Mouse (Mus musculus): Measurements from ENCODE around the gene Mapk10.
A peak's percentile ranks its signal among the peaks of the same experiment; 100 is the strongest.

Mapk10 gene

DNA sequence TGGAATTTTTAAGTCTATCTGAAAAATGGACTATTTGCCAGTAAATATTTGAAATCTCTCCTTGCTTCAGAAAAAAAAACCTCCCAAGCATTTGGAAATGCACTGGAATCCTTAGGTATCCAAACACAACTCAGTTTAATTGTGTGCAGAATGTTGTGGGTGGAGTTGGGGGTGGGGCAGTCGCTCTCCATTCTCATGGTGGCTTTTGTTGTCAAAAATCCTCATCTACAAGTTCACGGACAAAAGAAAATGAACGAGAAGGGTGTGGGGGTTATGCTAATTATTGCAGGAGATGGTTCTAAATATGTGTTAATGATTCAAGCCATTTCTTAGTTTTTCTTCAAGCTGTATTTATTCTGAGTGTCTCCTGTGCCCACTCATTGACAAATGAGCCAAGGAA, 49.6 kb downstream of the Mapk10 start:
- no peak for DNase-seq

DNA sequence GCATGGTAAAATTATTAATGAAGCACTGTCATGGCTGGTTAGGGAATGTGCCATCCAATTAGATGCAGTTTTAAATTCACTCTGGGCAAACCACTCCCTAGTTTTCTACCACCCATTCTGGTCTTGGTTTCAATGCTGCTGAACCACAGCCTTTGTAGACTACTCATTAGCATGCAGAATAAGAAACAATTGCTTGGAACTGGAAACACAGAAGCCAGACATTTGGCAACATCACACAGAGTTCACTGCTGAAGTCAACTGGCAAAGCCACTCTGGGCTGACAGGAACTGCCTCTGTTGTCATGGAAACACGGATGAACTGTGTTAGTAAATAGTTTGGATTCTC, 50.0 kb downstream of the Mapk10 start:
- peak in 1 of 2 experiments; percentile 41 for DNase-seq

DNA sequence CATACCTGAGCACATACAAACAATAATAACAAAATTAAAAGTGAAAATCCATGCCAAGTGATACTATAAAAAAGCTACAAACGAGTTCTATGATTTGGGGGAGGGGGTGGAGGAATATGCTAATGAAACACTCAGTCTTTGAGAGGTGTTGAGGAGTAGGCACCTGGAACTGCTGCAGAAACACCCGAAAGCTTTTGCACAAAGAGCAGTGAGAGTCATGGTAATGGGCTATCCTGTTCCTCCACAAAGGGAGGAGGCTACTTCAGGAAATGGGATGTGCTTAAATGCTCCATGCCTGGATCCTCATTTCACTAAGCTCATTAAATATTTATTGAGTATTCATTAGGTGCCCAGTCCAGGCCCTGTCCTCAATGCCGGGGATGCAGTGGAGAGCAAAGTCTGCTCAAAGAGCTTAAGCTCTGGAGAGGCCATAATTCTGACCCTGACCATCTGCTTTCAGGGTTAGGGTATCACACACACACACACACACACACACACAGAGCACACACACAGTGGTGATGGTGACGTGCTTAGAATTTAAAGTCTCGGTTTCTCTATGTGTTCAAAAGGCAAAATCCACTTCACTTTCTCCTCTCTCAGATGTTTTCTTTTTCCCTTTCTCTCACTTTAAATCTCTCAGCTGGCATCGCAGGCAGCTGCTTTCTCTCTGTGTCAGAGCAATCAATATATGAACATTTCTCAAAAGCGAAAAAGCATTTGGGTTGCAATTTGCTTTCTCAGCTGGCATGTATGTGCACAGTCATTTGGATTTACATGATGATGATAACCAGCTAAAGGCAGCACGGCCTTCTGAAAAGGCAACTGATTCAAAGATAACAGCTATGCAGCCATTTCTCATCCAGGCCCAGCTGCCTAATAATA, 50.6 kb downstream of the Mapk10 start:
- DNase-seq: no peak

DNA sequence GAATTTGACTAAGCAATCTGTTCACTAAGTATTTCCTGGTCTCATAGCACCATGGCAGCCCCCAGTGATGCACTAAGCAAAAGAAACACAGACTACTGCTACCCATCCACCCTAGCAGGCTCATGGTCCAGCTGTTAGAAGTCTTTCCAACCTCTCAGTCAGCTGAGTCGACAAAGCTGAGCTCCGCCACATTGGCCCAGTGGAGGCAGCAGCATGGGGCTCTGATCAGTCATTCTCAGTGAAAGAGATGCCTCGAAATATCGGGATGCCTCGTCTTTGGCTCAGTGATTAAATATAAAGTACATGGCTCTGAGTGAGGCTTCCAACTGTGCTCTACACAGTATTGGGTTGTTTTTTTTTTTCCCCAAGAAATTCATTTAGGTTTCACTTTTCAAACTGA, 70.2 kb downstream of the Mapk10 start:
- no peak for DNase-seq

DNA sequence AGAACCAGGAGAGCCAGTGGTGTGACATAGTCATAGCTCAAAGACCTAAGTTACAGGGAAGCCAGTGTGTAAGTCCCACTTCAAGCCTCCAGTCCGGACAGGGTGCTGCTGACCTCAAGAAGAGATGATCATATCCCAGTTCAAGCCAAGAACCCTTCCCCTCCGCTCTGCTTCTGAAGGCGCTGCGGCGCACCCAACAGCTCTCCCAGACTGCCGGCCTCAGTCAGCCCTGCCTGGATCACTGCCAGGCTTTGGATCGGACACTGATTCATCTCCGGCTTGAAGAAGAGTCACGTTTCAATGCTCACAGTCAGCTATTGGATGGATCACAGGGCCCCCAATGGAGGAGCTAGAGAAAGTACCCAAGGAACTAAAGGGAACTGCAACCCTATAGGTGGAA, 76.3 kb downstream of the Mapk10 start:
- peak; percentile 69 to 86 for DNase-seq

DNA sequence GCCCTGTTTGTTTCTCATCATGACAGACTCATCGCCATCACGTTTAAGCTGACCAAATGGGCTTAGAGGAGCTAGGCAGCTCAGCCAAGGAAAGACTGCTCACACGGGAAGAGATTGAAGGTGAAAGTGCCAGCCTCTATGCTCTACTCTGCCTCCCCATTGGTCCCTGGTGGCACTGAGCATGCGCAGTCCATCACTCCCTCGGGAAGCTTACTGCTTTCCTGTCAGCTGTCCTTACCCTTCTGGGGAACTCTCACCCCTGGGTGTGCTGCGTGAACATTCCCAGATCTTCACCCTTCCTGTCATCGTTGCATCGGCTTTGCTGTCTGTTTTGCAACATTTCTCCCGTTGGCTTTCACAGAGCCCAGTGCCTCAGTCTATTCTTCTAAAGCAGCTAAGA, 77.5 kb downstream of the Mapk10 start:
- DNase-seq: no peak

GRCm38 (mm10) chr5:103132814-103133213, 78.3 kb downstream of the Mapk10 start:
- DNase-seq: peak in 1 of 2 experiments; percentile 23

DNA sequence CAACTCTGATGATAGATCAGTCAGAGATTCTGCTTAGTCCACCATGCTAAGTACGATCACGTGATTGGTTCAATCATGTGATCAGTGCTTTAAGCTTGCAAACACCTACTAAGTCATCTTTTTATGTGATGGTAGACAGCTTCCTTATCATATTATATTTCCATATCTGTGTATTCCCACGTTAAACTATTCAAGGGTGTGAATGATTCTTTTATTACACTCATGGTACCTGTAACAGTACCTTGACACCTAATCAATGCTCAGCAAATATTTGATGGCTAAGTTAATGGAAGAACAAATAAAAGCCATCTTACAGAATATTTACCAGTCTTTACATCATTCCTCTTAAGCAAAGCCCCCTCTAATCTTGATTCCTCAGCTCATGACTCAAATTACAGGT, 91.5 kb downstream of the Mapk10 start:
- no peak for DNase-seq

DNA sequence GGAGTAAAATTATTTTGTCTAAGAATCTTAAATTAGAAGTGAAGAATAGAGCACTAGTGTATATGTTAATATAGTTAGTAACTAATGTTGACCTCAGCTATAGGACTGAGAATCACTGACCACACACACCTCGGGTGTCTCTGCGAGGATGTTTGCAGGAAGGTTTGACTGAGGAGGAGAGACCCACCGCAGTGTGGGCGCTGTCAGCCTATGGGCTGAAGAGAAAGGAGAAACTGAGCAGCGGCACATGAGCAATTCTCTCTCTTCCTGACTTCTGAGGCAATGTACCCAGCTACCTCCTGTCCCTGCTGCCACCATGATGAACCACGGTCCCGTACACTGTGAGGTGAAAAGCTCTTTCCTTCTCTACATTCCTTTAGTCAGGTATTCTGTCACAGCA, 95.6 kb downstream of the Mapk10 start:
- DNase-seq: no peak

- peak; percentile 33 to 49 for DNase-seq
Observed at GRCm38 (mm10) chr5:103112471-103112870, 98.7 kb downstream of the Mapk10 start.

- peak in 1 of 2 experiments; percentile 33 for DNase-seq
Observed at GRCm38 (mm10) chr5:103109409-103109808, 101.7 kb downstream of the Mapk10 start.

DNA sequence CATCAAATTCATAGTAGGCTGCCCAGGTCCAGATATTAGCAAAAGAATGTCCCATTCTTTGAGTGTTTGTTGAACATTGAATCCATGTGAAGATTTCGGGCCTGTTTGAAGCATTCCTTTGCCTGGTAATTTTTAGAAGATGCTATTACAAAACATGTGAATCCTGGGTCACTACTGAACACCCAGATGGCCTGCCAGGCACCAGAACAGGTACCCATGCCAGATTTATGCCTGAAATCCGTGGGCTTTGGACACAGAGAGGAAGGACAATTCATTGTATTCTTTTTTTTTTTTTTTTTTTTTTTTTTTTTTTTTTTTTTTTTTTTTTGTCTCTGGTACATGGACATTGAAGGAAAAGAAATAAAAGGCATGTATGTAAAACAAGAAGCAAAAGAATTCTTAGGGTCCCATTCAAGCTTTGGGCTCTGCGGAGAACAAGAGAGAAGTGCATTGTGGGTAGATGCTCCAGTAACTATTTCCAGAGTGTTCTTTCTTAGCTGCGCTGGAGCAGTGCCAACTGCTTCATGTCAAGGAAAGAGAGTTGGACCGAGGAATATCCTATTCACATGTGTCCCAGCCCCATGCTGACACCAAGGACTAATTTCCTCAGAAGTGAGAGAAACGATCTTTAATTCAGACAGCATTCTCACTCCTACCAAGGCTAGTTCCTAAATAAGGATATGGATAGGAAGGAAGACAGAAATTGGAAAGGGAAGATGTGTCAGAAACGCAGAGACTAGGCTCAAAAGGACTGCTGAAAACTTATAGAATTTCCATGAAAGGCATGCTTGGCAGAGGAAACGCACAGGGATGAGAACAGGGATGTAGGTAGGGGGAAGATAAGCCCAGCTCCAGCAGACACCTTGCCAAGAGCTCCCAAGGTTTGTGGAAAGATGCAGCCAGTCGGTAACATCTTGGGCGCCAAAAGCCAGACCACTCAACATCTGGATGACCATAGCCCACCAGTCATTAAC, 105.4 kb downstream of the Mapk10 start:
- peak in 1 of 2 experiments; percentile 43 for DNase-seq

DNA sequence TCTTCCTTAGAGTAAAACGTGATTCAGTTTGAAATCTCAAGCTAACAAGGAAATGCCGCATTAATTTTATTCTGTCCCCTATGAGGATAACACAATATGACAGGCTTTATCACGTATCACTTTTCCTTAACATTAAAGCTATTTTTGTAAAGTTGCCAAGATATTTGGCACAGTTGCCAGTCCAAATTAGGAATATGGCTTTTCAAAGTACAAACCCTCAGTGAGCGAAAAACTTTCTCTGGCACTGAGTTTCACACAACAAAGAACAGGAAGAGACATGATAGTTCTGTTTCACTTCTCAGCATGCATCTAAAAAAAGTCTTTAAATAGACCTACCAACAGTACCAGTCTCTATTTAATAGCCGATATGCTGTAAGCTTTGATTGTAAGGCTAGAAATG, 107.1 kb downstream of the Mapk10 start:
- no peak for DNase-seq

DNA sequence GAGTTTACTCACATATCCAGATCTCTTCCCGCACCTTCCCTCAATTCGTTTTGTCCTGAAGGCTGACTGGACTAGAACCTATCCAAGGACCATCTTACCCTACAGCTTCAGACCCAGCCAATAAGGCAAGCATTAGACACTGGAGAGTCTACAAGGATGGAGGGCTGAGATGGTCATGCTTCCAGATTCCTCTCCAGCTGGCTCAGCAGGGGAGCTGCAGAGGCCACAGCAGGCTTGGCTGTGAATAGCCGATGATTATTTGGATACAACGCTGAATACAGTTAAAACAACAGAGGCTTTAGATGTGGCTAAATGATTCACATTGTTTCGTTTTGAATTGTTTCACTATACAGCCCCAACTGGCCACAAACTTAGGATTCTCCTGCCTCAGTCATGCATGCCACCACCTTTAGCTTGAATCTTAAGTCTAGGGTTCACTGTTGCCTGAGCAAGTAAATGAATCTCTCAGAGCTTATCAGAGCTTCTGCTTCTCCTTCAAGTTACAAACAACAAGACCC, 108.2 kb downstream of the Mapk10 start:
- DNase-seq: peak; percentile 42 to 63

DNA sequence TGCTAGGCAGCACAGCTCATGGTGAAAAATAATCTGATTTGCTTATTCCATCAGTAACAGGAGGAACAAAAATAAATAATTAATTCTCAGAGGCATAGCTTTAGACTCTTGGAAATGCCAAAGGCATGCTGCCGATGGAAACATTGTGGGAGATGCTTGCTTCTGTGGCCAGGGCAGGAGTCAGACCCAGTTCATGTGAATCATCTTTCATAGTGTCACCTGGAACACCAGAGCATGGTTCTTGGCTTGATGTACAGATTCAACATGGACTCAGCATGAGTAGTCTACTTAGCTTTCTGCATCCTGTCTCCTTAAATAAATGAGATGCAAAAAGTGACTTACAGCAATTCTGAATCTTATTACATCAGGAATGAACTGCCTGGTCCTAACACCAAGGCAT, 109.0 kb downstream of the Mapk10 start:
- peak; percentile 22 to 45 for DNase-seq

DNA sequence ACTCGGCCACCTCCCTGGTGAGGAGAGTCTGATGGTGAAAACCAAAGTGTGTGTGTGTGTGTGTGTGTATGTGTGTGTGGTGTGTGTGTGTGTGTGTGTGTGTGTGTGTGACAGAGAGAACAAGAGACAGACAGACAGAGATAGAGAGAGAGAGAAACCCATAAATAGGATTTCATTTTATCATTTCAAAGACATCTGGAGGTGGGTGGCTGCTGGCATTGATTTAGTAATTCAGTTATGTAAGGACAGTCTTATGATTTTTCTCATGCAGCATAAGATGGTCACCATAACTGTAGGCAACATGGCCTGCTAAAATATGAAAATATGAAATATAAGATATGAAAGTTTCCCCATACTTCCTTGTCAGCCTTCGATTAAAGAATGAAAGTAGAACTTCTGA, 117.0 kb downstream of the Mapk10 start:
- no peak for DNase-seq

DNA sequence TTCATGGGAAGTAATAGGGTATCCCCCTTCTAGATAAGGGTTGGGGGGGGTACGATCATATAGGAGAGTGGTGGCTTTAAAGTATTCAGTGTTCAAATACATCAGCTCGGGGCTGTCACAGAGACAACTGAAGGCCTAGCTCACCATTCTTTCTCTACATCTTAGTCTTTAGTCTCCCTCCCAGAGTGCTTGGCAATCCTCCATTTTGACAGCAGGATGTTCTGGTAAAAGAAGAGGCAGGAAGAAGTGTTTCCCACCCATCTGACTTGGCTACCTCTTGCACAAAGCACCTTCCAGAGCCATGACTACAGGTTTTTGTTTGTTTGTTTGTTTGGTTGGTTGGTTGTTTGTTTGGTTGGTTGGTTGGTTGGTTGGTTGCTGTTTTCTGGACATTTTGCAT, 125.3 kb downstream of the Mapk10 start:
- DNase-seq: peak in 1 of 2 experiments; percentile 28

DNA sequence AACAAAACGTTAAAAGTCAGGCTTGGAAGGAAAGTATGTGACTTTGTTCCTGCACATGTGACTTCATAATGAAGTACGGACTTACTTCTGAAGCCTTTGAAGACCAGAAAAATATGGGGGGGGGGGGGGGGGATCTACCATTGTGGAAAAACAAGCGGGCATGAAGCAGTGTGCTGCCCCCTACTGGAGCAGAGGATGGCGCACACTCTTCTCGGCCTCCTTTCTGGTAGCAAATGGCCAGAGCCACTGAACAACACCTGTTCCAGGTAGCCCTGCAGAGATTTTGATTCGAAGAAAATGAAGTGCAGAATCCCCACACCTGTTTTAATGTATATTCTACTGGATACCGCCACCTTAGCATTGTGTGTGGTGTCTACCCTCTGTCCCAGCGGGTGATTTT, 135.7 kb downstream of the Mapk10 start:
- peak in 1 of 2 experiments; percentile 54 for DNase-seq

- no peak for DNase-seq
Observed at GRCm38 (mm10) chr5:103072200-103072825, 138.8 kb downstream of the Mapk10 start.

- peak in 1 of 2 experiments; percentile 26 for DNase-seq
Observed at GRCm38 (mm10) chr5:103071006-103071612, 140.0 kb downstream of the Mapk10 start.

DNA sequence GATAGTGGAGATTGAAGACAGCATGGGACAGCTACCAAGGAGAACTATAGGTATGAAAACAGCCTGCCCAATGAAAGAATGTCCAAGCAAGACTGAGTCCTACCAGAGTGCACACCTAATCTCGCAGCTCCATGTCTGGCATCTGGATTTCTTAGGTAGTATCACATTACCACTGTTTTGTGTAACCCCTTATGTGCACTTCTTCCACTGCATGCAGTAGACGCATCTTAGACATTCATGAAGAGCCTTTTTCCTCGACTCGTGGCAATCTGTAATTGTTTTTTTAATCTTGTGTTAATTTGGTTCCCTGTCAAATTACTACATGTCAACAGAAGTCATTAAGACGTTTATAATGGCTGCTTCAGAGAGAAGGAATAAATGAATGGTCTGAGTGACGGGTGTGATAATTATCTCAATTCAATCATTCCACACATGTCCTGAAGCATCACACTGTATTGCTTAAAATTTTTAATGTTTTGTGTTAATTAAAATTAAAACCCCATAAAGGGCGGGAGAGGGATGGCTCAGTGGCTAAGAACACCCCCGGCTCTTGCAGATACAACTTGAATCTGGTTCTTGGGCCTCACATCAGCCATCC, 160.7 kb downstream of the Mapk10 start:
- DNase-seq: no peak

- DNase-seq: no peak
Observed at GRCm38 (mm10) chr5:103048011-103048410, 163.1 kb downstream of the Mapk10 start.

All from cerebellum, postnatal 25 days (tissue).